Mouse (Mus musculus) testis, adult 2 months (tissue): Measurements from ENCODE around the gene Sorbs2.

Source experiments
- CTCF ChIP-seq: fragments of 200-500 bp; IDR thresholded peaks from 2 replicates; pipeline ENCODE4 v1.5.1; 2012; ENCODE audit warnings: low read depth, mild to moderate bottlenecking, inconsistent platforms, low read length, moderate library complexity; ENCODE audit not compliant: control insufficient read depth, insufficient read depth, insufficient replicate concordance
- POLR2A ChIP-seq: fragments of 200-500 bp; IDR thresholded peaks from 2 replicates; pipeline ENCODE4 v1.6.1; 2012; ENCODE audit warnings: low read depth, mild to moderate bottlenecking, inconsistent platforms, low read length, moderate library complexity; ENCODE audit not compliant: control insufficient read depth

DNA sequence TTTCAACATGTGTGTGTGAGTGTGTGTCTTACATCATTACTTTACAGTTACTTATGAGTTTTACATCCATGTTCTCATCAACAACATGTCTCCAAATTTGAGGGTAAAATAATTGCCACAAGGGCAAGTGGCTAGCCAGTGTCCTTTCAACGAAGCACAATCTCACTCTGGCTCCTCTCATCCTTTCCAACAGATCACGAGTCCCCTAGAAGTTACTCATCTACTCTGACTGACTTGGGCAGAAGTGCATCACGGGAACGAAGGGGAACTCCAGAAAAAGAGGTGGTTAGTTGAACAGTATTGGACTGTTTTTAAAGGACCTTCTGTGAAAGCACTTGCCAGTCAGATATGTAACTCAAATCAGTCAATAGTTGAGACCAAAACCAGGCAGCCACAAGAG, 291.9 kb downstream of the Sorbs2 start:
- TF ChIP-seq POLR2A (no peak), CTCF (no peak)
